Mouse (Mus musculus) small intestine, adult 2 months (tissue): ENCODE data around the gene Kif24. TPM values are rescaled to one million over a fixed set of nuclear protein-coding genes. Genes with fewer than 3 reads are reported as not detected.
A peak's percentile ranks its signal among the peaks of the same experiment; 100 is the strongest.
"Not testable (repeated sequence)": the region's sequence is repeated elsewhere in the genome, so short reads cannot be mapped to it uniquely, and the experiment has no call there.

Source experiments
- H3K27ac ChIP-seq: fragments of 200-500 bp; 2 replicates; pipeline ENCODE4 v1.5.1; 2012; ENCODE audit warnings: low read depth, low read length, control low read depth, inconsistent platforms; ENCODE audit not compliant: insufficient read depth
- H3K27me3 ChIP-seq: fragments of 200-500 bp; 2 replicates; pipeline ENCODE4 v1.6.1; 2012; ENCODE audit warnings: mild to moderate bottlenecking, moderate library complexity, low read length, inconsistent platforms; ENCODE audit not compliant: control insufficient read depth, insufficient read depth
- H3K36me3 ChIP-seq: fragments of 200-500 bp; 2 replicates; pipeline ENCODE4 v1.6.1; 2012; ENCODE audit warnings: mild to moderate bottlenecking, low read length, control low read depth, inconsistent platforms; ENCODE audit not compliant: control insufficient read depth, insufficient read depth
- H3K4me1 ChIP-seq: fragments of 200-500 bp; 2 replicates; pipeline ENCODE4 v1.6.1; 2012; ENCODE audit warnings: low read length, inconsistent platforms, mixed read lengths; ENCODE audit not compliant: control insufficient read depth, insufficient read depth, insufficient read length
- H3K4me3 ChIP-seq: fragments of 200-500 bp; 2 replicates; pipeline ENCODE4 v1.5.1; 2012; ENCODE audit warnings: low read depth, mild to moderate bottlenecking, control low read depth, inconsistent platforms, low read length, moderate library complexity
- CTCF ChIP-seq: fragments of 200-500 bp; IDR thresholded peaks from 2 replicates; pipeline ENCODE4 v1.5.1; 2012; ENCODE audit warnings: low read depth, mild to moderate bottlenecking, control low read depth, inconsistent platforms, low read length, moderate library complexity, mixed read lengths; ENCODE audit not compliant: insufficient replicate concordance, insufficient read length; ENCODE audit errors: extremely low read depth
- POLR2A ChIP-seq: fragments of 200-500 bp; IDR thresholded peaks from 2 replicates; pipeline ENCODE4 v1.6.1; 2012; ENCODE audit warnings: low read depth, mild to moderate bottlenecking, control low read depth, inconsistent platforms, low read length, moderate library complexity
- WGBS: fragments of 180-500 bp; shearing (Covaris S2); methylation state at CpG from one replicate; pipeline ENCODE4 v1.1.7; 2018; 5-methylcytosine and 5-hydroxymethylcytosine counted together
- polyA plus RNA-seq: library from polyadenylated mRNA; depleted of rRNA; stranded (reverse); fragments of >200 nt; gene quantifications from 2 replicates; pipeline ENCODE4 v1.2.3, GENCODE M21; 2012

The Kif24 gene
- polyA plus RNA-seq, 1 experiment = 1.1 TPM

- H3K27me3 ChIP-seq = no peaks in the 10 kb centered on the region
- no peaks in the 10 kb centered on the region; the same call in 1 of the 2 replicates for H3K4me1 ChIP-seq
- 75% methylated on average over 5 of the region's 5 CpGs for WGBS
- TF ChIP-seq POLR2A (no peak), CTCF (no peak)
- no peak overlapping the region for H3K27ac ChIP-seq
- no peaks in the 10 kb centered on the region for H3K36me3 ChIP-seq
- no peak overlapping the region for H3K4me3 ChIP-seq
Observed at GRCm38 (mm10) chr4:41470684-41471383, 6.1 kb upstream of the Kif24 start.

- no peaks in the 10 kb centered on the region for H3K36me3 ChIP-seq
- H3K27ac ChIP-seq = no peak overlapping the region
- H3K4me1 ChIP-seq = no peaks in the 10 kb centered on the region; the same call in 1 of the 2 replicates
- no peaks in the 10 kb centered on the region for H3K27me3 ChIP-seq
- no peak for TF ChIP-seq POLR2A
- no peak for TF ChIP-seq CTCF
- WGBS = 81% methylated on average over 7 of the region's 7 CpGs
- H3K4me3 ChIP-seq = no peak overlapping the region
Observed at GRCm38 (mm10) chr4:41470051-41470683, 5.5 kb upstream of the Kif24 start.

- WGBS = 78% methylated on average over 10 of the region's 10 CpGs
- Histone ChIP-seq H3K27me3 (no peaks in the 10 kb centered on the region), H3K36me3 (no peaks in the 10 kb centered on the region), H3K4me1 (no peaks in the 10 kb centered on the region; the same call in 1 of the 2 replicates), H3K27ac (no peak overlapping the region), H3K4me3 (no peak overlapping the region)
- TF ChIP-seq CTCF (no peak), POLR2A (no peak)
Observed at GRCm38 (mm10) chr4:41469199-41469598, 4.5 kb upstream of the Kif24 start.

GRCm38 (mm10) chr4:41468396-41469080, 3.9 kb upstream of the Kif24 start:
- H3K27me3 ChIP-seq = no peaks in the 10 kb centered on the region
- 52% methylated on average over 17 of the region's 17 CpGs for WGBS
- TF ChIP-seq POLR2A (no peak), CTCF (peak; percentile 38; the same call in 1 of the 2 replicates)
- no peak overlapping the region for H3K27ac ChIP-seq
- H3K4me3 ChIP-seq = no peak overlapping the region
- H3K36me3 ChIP-seq = no peaks in the 10 kb centered on the region
- H3K4me1 ChIP-seq = no peaks in the 10 kb centered on the region; the same call in 1 of the 2 replicates

GRCm38 (mm10) chr4:41465287-41465665, 589 bp upstream of the Kif24 start:
- Histone ChIP-seq H3K36me3 (no peaks in the 10 kb centered on the region), H3K4me1 (no peaks in the 10 kb centered on the region; the same call in 1 of the 2 replicates), H3K4me3 (peak overlapping the region; percentile 86), H3K27me3 (no peaks in the 10 kb centered on the region), H3K27ac (no peak overlapping the region; the same call in 1 of the 2 replicates)
- TF ChIP-seq CTCF = peak; percentile 33; the same call in 1 of the 2 replicates
- TF ChIP-seq POLR2A = no peak
- WGBS = 5% methylated on average over 17 of the region's 17 CpGs

- 12% methylated on average over 3 of the region's 3 CpGs for WGBS
- H3K4me1 ChIP-seq, H3K36me3 ChIP-seq, H3K4me3 ChIP-seq, H3K27ac ChIP-seq, H3K27me3 ChIP-seq: not testable (repeated sequence)
Observed at GRCm38 (mm10) chr4:41463051-41463738, 1.5 kb downstream of the Kif24 start.

- Histone ChIP-seq H3K4me1 (no peaks in the 10 kb centered on the region), H3K27ac (no peak overlapping the region), H3K36me3 (no peaks in the 10 kb centered on the region), H3K4me3 (no peak overlapping the region), H3K27me3 (no peaks in the 10 kb centered on the region)
- TF ChIP-seq CTCF = no peak
- no peak for TF ChIP-seq POLR2A
- WGBS = 98% methylated on average over 1 of the region's 1 CpGs
Observed at GRCm38 (mm10) chr4:41460690-41461089, 4.0 kb downstream of the Kif24 start.
